Mouse (Mus musculus) cerebellum, adult 2 months (tissue): Measurements from ENCODE around the gene Gm42791.

Experiments used
- CTCF ChIP-seq: fragments of 200-500 bp; IDR thresholded peaks from 2 replicates; pipeline ENCODE4 v1.5.1; 2011; ENCODE audit warnings: low read depth, mild to moderate bottlenecking, control low read depth, low read length, moderate library complexity, borderline replicate concordance; ENCODE audit not compliant: insufficient read depth
- POLR2A ChIP-seq: fragments of 200-500 bp; IDR thresholded peaks from 2 replicates; pipeline ENCODE4 v1.6.1; 2011; ENCODE audit warnings: low read length, control low read depth, borderline replicate concordance; ENCODE audit not compliant: insufficient read depth

DNA sequence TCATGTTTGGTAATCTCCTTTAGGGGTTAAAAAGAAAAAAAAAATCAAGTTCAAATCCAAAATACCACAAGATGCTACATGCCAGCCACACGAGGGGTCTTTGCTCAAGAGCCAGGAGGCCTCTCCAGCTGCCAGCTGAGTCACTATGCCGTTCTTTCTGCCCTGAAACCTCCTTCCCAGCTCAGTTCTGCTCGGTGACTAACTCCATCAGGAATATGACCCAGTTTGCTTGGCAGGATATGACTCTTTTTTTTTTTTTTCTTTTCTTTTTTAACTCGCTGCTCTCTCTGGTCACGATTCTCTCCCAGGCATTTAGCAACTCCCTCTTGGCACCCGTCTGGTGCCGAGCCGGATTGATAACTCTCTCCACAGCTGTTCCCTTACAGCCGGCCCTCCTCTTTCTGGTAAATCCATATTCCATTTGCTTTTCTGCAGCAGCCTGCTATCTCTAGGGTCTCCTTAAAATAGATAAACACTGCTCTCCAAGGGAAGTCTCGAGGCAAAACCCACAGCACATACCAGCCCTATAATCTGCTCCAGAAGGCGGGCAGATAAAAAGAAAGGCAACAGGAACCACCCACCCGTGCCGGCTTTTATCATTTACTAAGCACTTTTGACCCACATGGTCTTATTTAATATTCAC lies 29.1 kb downstream of the Gm42791 start:
- TF ChIP-seq CTCF (no peak), POLR2A (no peak)
